Mouse (Mus musculus): Measurements from ENCODE around the gene Tssc4. TPM values are rescaled to one million over a fixed set of nuclear protein-coding genes. Genes with fewer than 3 reads are reported as not detected.

Tssc4 gene
- 0.57 TPM for polyA plus RNA-seq (2014; fragmentation: Illumina TruSeq; extraction: RNeasy Lipid Tissue Mini Kit (QIAGEN cat#74804); ENCODE audit: low read depth, low replicate concordance)

GRCm38 (mm10) chr7:143068882-143069591, at the start of gene Tssc4:
Gene Tssc4, plus strand, starts transcription at chr7:143069249.

GRCm38 (mm10) chr7:143052626-143053007, 16.4 kb upstream of the Tssc4 start, which contains the start of gene Cd81:
Gene Cd81, plus strand, starts transcription at chr7:143052739.

GRCm38 (mm10) chr7:143094592-143095553, 25.8 kb downstream of the Tssc4 start, which contains the start of gene Trpm5:
Gene Trpm5, minus strand, starts transcription at chr7:143094642.

GRCm38 (mm10) chr7:143106062-143106461, 37.0 kb downstream of the Tssc4 start, which contains the start of gene Kcnq1:
Gene Kcnq1, plus strand, starts transcription at chr7:143106362.

Other genes with a start within 250 kb of the Tssc4 start
- not detected for gene Th, start 138.1 kb upstream of the Tssc4 start, polyA plus RNA-seq (2014; fragmentation: Illumina TruSeq; extraction: RNeasy Lipid Tissue Mini Kit (QIAGEN cat#74804); ENCODE audit: low read depth, low replicate concordance)
- gene Ascl2, start 100.0 kb upstream of the Tssc4 start, polyA plus RNA-seq (2014; fragmentation: Illumina TruSeq; extraction: RNeasy Lipid Tissue Mini Kit (QIAGEN cat#74804); ENCODE audit: low read depth, low replicate concordance), result 2.5 TPM
- gene Tspan32, start 64.2 kb upstream of the Tssc4 start, polyA plus RNA-seq (2014; fragmentation: Illumina TruSeq; extraction: RNeasy Lipid Tissue Mini Kit (QIAGEN cat#74804); ENCODE audit: low read depth, low replicate concordance), result 2.3 TPM
- gene Cd81, start 16.5 kb upstream of the Tssc4 start, polyA plus RNA-seq (2014; fragmentation: Illumina TruSeq; extraction: RNeasy Lipid Tissue Mini Kit (QIAGEN cat#74804); ENCODE audit: low read depth, low replicate concordance), result 67.3 TPM
- 2.4 TPM for gene Trpm5, start 25.4 kb downstream of the Tssc4 start, polyA plus RNA-seq (2014; fragmentation: Illumina TruSeq; extraction: RNeasy Lipid Tissue Mini Kit (QIAGEN cat#74804); ENCODE audit: low read depth, low replicate concordance)
- 13.6 TPM for gene Kcnq1, start 37.1 kb downstream of the Tssc4 start, polyA plus RNA-seq (2014; fragmentation: Illumina TruSeq; extraction: RNeasy Lipid Tissue Mini Kit (QIAGEN cat#74804); ENCODE audit: low read depth, low replicate concordance)